Mouse (Mus musculus) liver, postnatal 0 days (tissue): Measurements from ENCODE around the gene Ifna13. TPM values are rescaled to one million over a fixed set of nuclear protein-coding genes. Genes with fewer than 3 reads are reported as not detected.
A peak's percentile ranks its signal among the peaks of the same experiment; 100 is the strongest.

Source experiments
- ATAC-seq: fragments of 200-750 bp; cut with Nextera tagmentation; 2 replicates; pipeline ENCODE4 v1.8.0; 2017; ENCODE audit warnings: mild to moderate bottlenecking, moderate library complexity
- DNase-seq: peaks from one replicate; pipeline ENCODE4 v3.0.0-alpha.2; 2016
- H3K27ac ChIP-seq: fragments of 300-500 bp; sonication (generic); 2 replicates; pipeline ENCODE4 v1.5.1; 2014; ENCODE audit warnings: antibody characterized with exemption, moderate library complexity, mild to moderate bottlenecking, low read depth
- H3K27me3 ChIP-seq: fragments of 300-500 bp; sonication (generic); 2 replicates; pipeline ENCODE4 v1.6.1; 2014; ENCODE audit warnings: low read length, control low read depth, mixed read lengths; ENCODE audit not compliant: insufficient read depth
- H3K36me3 ChIP-seq: fragments of 300-500 bp; sonication (generic); replicated peaks from 2 replicates; pipeline ENCODE4 v1.6.1; 2014; ENCODE audit warnings: mild to moderate bottlenecking, control low read depth, low read length, moderate library complexity, mixed read lengths; ENCODE audit not compliant: insufficient read depth
- H3K4me1 ChIP-seq: fragments of 300-500 bp; sonication (generic); 2 replicates; pipeline ENCODE4 v1.6.1; 2014; ENCODE audit warnings: antibody characterized with exemption, mild to moderate bottlenecking, control low read depth; ENCODE audit not compliant: insufficient read depth
- H3K4me2 ChIP-seq: fragments of 300-500 bp; sonication (generic); 2 replicates; pipeline ENCODE4 v1.6.1; 2014; ENCODE audit warnings: low read depth, mild to moderate bottlenecking, low read length, moderate library complexity, mixed read lengths
- H3K4me3 ChIP-seq: fragments of 300-500 bp; sonication (generic); 2 replicates; pipeline ENCODE4 v1.5.1; 2014; ENCODE audit warnings: low read depth, low read length
- H3K9ac ChIP-seq: fragments of 300-500 bp; sonication (generic); replicated peaks from 2 replicates; pipeline ENCODE4 v1.6.1; 2014; ENCODE audit warnings: mild to moderate bottlenecking, moderate library complexity
- H3K9me3 ChIP-seq: fragments of 300-500 bp; sonication (generic); 2 replicates; pipeline ENCODE4 v1.6.1; 2016; ENCODE audit warnings: mild to moderate bottlenecking, control low read depth, low read length, mixed read lengths
- CTCF ChIP-seq: sonication (generic); IDR thresholded peaks from 2 replicates; pipeline ENCODE4 v1.5.1; 2016; ENCODE audit warnings: antibody characterized with exemption, low read depth
- EP300 ChIP-seq: IDR thresholded peaks from 2 replicates; pipeline ENCODE4 v1.6.1; 2016; ENCODE audit warnings: antibody characterized with exemption, low read depth, mild to moderate bottlenecking
- WGBS: fragments of 180-500 bp; shearing (Covaris S2); extraction: QIAGEN DNeasy Blood & Tissue Kit; methylation state at CpG from one replicate; pipeline ENCODE4 v1.1.7; 2014; ENCODE audit not compliant: insufficient replicate concordance; 5-methylcytosine and 5-hydroxymethylcytosine counted together
- polyA plus RNA-seq: library from polyadenylated mRNA; unstranded; fragments of >200 nt; fragmentation: Nextera tagmentation; extraction: Ambion mirVana; gene quantifications from 2 replicates; pipeline ENCODE4 v1.2.1, GENCODE M21; 2015

Gene Ifna13
- polyA plus RNA-seq, 1 experiment from 2014 or later = not detected

GRCm38 (mm10) chr4:88676824-88677223 lies 32.6 kb upstream of the Ifna13 start, which contains the start of gene Ifna16:
Gene Ifna16 (minus strand): TSS chr4:88676924.
- 65% methylated on average over 1 of the region's 1 CpGs for WGBS
- Histone ChIP-seq H3K27ac (no peak within 1 kb of the TSS), H3K9ac (no peak within 1 kb of the TSS), H3K4me1 (no peaks in the 10 kb centered on the region), H3K36me3 (no peaks in the 10 kb centered on the region), H3K9me3 (no peaks in the 10 kb centered on the region), H3K4me2 (no peak within 1 kb of the TSS), H3K27me3 (no peaks in the 10 kb centered on the region), H3K4me3 (no peak within 1 kb of the TSS)
- TF ChIP-seq CTCF = no peak
- TF ChIP-seq EP300 = no peak
- no peak for ATAC-seq
- DNase-seq = no peak

GRCm38 (mm10) chr4:88655461-88655860 lies 11.2 kb upstream of the Ifna13 start:
- no peak overlapping the region for H3K9ac ChIP-seq
- H3K27me3 ChIP-seq = no peaks in the 10 kb centered on the region
- no peak overlapping the region for H3K4me3 ChIP-seq
- DNase-seq = no peak
- TF ChIP-seq CTCF = no peak
- no peak for TF ChIP-seq EP300
- WGBS = 18% methylated on average over 1 of the region's 1 CpGs
- no peak for ATAC-seq
- H3K4me1 ChIP-seq = no peaks in the 10 kb centered on the region
- no peak overlapping the region for H3K27ac ChIP-seq
- no peaks in the 10 kb centered on the region for H3K9me3 ChIP-seq
- H3K4me2 ChIP-seq = no peak overlapping the region
- H3K36me3 ChIP-seq = no peaks in the 10 kb centered on the region

GRCm38 (mm10) chr4:88653644-88654043 lies 9.4 kb upstream of the Ifna13 start:
- H3K9me3 ChIP-seq = no peaks in the 10 kb centered on the region
- WGBS = 67% methylated on average over 3 of the region's 3 CpGs
- H3K27ac ChIP-seq = no peak overlapping the region
- no peak overlapping the region for H3K4me3 ChIP-seq
- H3K4me2 ChIP-seq = no peak overlapping the region
- no peaks in the 10 kb centered on the region for H3K27me3 ChIP-seq
- ATAC-seq (no peak), DNase-seq (no peak)
- H3K36me3 ChIP-seq = no peaks in the 10 kb centered on the region
- TF ChIP-seq CTCF (no peak), EP300 (no peak)
- H3K4me1 ChIP-seq = no peaks in the 10 kb centered on the region
- no peak overlapping the region for H3K9ac ChIP-seq

GRCm38 (mm10) chr4:88642526-88642925 lies 1.7 kb downstream of the Ifna13 start:
- no peaks in the 10 kb centered on the region for H3K36me3 ChIP-seq
- no peaks in the 10 kb centered on the region for H3K27me3 ChIP-seq
- no peak overlapping the region for H3K4me2 ChIP-seq
- no peak overlapping the region for H3K27ac ChIP-seq
- WGBS = 33% methylated on average over 2 of the region's 2 CpGs
- H3K4me3 ChIP-seq = no peak overlapping the region
- no peak for TF ChIP-seq EP300
- no peak for TF ChIP-seq CTCF
- DNase-seq (no peak), ATAC-seq (no peak)
- H3K9ac ChIP-seq = no peak overlapping the region
- H3K9me3 ChIP-seq = no peaks in the 10 kb centered on the region
- H3K4me1 ChIP-seq = no peaks in the 10 kb centered on the region

- WGBS = 20% methylated on average over 11 of the region's 11 CpGs
- 0 out of 2 replicates have a peak overlapping the region, but pooled peaks have one; percentile 40 for H3K9ac ChIP-seq
- no peak overlapping the region for H3K27ac ChIP-seq
- no peaks in the 10 kb centered on the region for H3K27me3 ChIP-seq
- ATAC-seq = peak; percentile 84
- H3K36me3 ChIP-seq = no peaks in the 10 kb centered on the region
- no peaks in the 10 kb centered on the region for H3K9me3 ChIP-seq
- no peaks in the 10 kb centered on the region for H3K4me1 ChIP-seq
- DNase-seq = peak; percentile 97
- peak overlapping the region; percentile 64 for H3K4me2 ChIP-seq
- peak overlapping the region; percentile 46 for H3K4me3 ChIP-seq
- TF ChIP-seq CTCF (peak; percentile 86), EP300 (no peak)
These were observed 3.0 kb downstream of the Ifna13 start for GRCm38 (mm10) chr4:88641077-88641831.

GRCm38 (mm10) chr4:88640704-88641076 lies 3.6 kb downstream of the Ifna13 start:
- Histone ChIP-seq H3K9ac (0 out of 2 replicates have a peak overlapping the region, but pooled peaks have one; percentile 40), H3K9me3 (no peaks in the 10 kb centered on the region), H3K27ac (no peak overlapping the region), H3K27me3 (no peaks in the 10 kb centered on the region), H3K4me2 (peak overlapping the region; percentile 64), H3K36me3 (no peaks in the 10 kb centered on the region), H3K4me1 (no peaks in the 10 kb centered on the region), H3K4me3 (peak overlapping the region; percentile 46)
- 45% methylated on average over 8 of the region's 8 CpGs for WGBS
- TF ChIP-seq EP300 (no peak), CTCF (no peak)
- DNase-seq = no peak
- ATAC-seq = no peak
